Mouse (Mus musculus): ENCODE measurements around the gene Chchd10.

The Chchd10 gene

GRCm38 (mm10) chr10:75924324-75924723 is 8.6 kb upstream of the Chchd10 start:
- in situ Hi-C loops (cut with MboI, MseI): no loop called here

DNA sequence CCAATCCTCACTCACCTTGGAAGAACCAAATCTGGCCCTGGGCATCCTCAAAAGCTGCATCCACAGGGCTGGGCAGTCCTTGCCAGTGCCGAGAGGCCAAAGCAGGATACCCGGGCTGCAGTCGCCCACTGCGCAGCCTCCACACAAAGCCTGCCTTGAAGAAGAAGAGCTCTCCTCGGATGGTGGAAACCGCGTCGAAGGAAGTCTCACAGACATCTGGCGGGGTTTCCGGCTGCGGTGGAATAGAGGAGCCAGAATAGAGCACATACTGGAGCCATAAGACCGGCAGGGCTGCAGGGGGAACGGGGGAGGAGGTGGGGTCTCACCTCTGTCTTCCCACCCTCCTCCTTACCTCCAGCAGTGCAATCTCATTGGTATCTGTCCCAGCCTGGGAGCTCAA is 6.5 kb upstream of the Chchd10 start:
- in situ Hi-C loops (cut with MboI, MseI): no loop called here

GRCm38 (mm10) chr10:75930304-75930703 is 2.6 kb upstream of the Chchd10 start:
- in situ Hi-C loops (cut with MboI, MseI): no loop called here

- in situ Hi-C loops (cut with MboI, MseI): no loop called here
These were observed 1.6 kb upstream of the Chchd10 start for GRCm38 (mm10) chr10:75931311-75931710.

- in situ Hi-C loops (cut with MboI, MseI): no loop called here
These were observed 750 bp upstream of the Chchd10 start for GRCm38 (mm10) chr10:75932081-75932678.

- in situ Hi-C loops (cut with MboI, MseI): no loop called here
These were observed 2.1 kb downstream of the Chchd10 start for GRCm38 (mm10) chr10:75934991-75935390.

GRCm38 (mm10) chr10:75935680-75936541 is 3.0 kb downstream of the Chchd10 start, which contains the start of gene Mmp11:
Mmp11 (minus strand) TSS chr10:75936496.
- in situ Hi-C loops (cut with MboI, MseI): no loop called here

GRCm38 (mm10) chr10:75936909-75937667 is 4.2 kb downstream of the Chchd10 start:
- in situ Hi-C loops (cut with MboI, MseI): no loop called here

DNA sequence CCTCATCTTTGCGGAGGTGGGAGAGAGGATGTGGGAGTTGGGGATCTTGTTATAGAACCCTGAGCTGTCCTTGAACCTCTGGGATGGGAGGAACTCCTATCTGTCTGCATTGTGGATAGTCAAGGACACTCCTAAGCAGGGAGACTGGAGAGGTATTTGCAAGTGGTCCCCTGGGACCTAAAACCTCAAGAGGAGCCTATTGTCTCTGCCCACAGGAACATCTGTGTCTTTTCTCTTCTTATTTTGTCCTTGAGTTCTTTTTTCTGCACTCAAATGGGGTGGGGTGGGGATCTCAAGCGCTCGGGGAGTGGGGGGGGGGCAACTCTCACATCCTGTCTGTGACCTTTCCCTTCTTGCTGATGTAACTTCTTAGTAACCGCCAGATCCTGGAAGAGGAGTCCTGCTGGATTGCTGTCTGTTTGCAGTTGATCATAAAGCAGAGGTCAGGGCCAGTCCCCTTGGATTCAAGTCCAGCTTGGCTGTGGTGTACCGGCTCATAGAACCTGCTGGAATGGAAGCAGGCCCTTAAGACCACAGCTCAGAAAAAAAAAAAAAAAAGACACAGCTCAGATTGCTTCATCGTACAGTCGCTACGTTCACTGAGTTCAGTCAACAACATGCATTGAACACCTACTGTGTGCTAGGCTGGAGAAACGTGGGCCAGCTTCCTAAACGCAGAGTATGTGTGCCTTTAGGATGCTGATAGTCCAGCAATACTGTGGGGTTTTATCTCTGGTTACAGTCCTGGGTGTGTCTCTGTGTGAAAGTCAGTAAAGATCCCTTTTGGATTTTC is 5.1 kb downstream of the Chchd10 start:
- in situ Hi-C loops (cut with MboI, MseI): no loop called here

DNA sequence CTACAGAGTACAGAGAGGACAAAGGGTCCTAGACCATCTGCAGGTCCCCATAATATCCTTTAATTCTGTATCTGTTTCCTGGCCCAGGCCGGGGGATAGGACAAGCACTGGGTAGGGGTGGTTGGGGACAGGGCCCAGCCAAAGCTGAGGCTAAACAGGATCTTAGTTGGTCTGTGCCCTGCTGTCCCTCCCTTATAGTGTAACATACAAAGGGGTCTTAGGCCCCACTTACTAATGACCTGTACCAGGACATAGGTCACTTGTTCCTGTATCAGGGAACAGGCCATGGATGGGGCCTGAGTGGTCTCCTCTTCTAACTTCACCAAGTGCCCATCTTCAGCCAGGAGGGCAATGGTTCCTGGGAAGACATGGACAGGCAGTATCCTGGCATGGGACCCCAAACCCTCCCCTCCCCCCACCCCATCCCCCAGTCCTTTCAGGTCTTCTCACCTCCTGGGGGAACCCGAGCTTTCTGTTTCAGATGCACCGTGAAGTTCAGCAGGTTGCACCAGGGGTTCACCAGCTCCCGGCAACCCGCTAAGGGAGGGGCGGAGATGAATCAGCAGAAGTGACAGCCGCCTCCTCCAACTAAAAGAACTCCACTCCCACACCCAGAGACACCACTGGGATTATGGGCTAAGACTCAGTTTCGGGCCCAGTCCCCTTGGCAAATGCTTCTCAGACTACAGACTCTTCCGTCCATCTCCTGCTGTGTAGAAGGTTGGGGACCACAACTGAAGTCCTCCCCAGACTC is 6.7 kb downstream of the Chchd10 start:
- in situ Hi-C loops (cut with MboI, MseI): no loop called here

DNA sequence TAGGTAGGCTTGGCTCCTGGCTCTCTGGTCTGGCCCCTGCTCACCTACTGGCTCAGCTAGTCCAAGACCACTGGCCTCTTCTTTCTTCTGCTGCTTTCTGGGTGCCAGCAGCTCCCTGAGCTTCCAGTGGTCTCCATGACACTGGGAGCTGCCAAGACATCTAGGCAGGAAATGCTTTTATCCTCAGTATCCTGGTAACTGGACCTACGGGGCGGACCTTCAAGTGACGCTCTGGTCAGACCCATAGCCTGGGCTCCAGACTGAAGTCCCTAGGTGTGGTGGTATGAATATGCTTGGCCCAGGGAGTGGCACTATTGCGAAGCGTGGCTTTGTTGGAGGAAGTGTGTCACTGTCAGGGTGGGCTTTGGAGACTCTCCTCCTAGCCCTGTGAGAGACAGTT is 7.6 kb downstream of the Chchd10 start, which contains the start of gene Gm867:
Gm867 (minus strand) TSS at position 153 of the 400 bp plus-strand sequence.
- in situ Hi-C loops (cut with MboI, MseI): no loop called here

DNA sequence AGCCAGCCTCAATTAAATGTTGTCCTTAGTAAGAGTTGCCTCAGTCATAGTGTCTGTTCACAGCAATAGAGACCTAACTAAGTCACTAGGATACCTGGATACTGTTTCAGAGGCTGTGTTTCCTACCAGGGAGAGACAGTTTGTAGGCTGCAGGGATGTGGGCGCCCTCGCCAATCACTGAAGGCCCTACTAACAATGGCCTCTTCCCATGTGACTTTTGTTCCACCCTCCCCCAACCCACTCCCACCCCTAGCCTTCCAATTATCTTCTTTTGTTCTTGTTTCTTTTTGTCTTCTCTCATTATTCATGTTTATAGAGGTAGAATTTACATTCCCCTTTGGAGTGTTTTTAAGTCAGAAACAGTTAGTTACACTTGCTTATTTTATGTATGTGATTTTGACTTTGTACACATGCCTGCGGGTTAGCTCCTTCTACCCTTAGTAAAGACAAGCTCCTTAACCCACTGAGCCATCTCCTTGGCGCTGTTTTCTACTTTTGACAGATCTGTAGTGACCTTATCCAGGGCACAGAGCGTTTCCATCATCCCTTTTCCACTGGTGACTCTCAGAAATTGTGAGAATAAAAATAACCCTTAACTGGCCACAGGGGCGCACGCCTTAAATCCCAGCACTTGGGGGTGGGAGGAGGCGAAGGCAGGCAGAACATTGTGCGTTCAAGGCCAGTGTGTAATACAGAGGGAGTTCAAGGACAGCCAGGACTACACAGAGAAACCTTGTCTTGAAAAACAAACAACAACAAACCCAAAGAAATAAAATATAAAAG is 8.3 kb downstream of the Chchd10 start:
- in situ Hi-C loops (cut with MboI, MseI): no loop called here

DNA sequence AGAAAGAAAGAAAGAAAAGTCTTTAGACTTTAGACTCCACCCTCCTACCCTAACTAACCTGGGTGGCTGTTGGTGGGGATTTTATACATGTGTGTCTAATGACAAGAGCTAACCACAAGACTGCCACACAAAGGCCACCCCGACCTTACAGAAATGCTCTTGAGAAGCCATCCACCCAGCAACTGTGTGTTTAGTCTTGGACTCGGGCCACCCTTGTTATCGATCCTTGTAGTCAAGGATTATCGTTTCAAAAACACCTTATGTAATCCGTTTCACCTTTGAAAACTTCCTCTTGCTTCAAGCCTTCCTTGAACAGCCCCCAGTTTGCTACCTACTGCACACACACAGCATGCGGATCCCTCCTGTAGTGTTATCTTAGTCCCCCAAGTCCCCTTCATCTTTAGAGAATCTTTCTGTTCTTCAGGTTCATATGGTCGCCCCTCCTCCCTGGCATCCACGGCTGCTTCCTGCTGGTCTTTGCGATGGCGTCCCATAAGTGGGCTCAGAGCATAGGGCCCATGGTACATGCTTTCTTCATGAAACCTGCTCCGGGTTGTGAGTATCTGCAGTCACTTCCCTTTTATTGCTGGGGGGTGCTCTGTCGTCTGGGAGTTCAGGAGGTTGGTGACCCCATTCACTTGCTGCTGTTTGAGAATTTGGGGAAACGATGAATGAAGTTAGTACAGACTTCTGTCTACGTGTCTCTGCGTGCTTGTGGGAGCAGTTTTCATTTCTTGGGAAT is 10.0 kb downstream of the Chchd10 start, which contains the start of gene Vpreb3:
Vpreb3 (plus strand) TSS at position 322 of the 742 bp plus-strand sequence.
- in situ Hi-C loops (cut with MboI, MseI): no loop called here

GRCm38 (mm10) chr10:75944066-75944772 is 11.3 kb downstream of the Chchd10 start:
- in situ Hi-C loops (cut with MboI, MseI): no loop called here

GRCm38 (mm10) chr10:75945213-75945612 is 12.3 kb downstream of the Chchd10 start:
- in situ Hi-C loops (cut with MboI, MseI): loop anchor here in 1 of 2 experiments (5.0 kb wide), 1 partner anchor 188 kb away; no protein-coding TSS in a partner anchor

DNA sequence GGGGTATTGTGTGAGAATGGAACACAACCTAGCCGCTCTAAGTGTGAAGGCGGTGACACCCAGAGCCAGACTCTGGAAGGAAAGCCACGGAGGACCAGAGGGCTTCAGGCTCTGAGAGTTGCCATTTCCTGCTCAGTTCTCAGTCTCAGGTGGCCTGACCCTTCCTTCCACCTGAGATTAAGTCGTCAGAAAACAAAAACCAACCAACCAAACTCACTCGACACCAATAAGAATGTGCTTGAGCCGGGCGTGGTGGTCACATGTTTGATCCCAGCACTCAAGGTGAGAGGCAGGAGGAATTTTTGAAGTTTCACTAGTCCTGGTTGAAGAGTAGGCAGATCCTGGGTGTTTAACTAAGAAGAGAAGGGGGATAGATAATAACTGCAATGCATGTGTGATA is 13.0 kb downstream of the Chchd10 start:
- in situ Hi-C loops (cut with MboI, MseI): loop anchor here in 1 of 2 experiments (5.0 kb wide), 1 partner anchor 189 kb away; no protein-coding TSS in a partner anchor

DNA sequence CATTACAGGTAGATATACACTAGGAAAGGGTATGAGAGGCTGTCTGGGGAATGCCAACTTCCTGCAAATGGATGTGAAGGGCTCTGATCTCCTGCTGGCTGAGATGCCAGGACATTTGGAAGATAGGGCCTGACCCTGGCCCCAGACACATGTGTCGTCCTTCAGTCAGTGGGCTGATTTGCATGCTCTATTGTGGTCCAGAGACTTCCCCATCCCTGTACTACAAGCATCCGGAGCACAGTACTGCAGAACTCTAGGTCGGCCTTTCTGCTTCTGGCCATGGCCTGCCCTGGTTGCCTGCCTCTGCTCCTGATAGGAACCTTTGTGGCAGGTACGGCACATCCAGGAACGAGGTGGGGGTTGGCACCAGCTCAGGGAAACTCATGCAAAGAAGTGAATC is 15.1 kb downstream of the Chchd10 start:
- in situ Hi-C loops (cut with MboI, MseI): loop anchor here in 1 of 2 experiments (5.0 kb wide), 1 partner anchor 191 kb away; no protein-coding TSS in a partner anchor
